Mouse (Mus musculus) CH12.LX (cell line): ENCODE results near the gene Slc24a3. TPM values are rescaled to one million over a fixed set of nuclear protein-coding genes. Genes with fewer than 3 reads are reported as not detected.

ENCODE experiments used
- DNase-seq: peaks from one replicate; pipeline ENCODE4 v3.0.0-alpha.2; 2013; ENCODE audit errors: extremely low read depth
- H3K27ac ChIP-seq: 2 replicates; pipeline ENCODE4 v1.5.1; 2012; ENCODE audit warnings: low read depth, mild to moderate bottlenecking, control low read depth, moderate library complexity; ENCODE audit not compliant: insufficient read depth
- H3K27me3 ChIP-seq: replicated peaks from 2 replicates; pipeline ENCODE3; 2012; ENCODE audit warnings: inconsistent platforms
- H3K36me3 ChIP-seq, 2 experiments: replicated peaks in 1 of 2; 2 replicates each; pipeline versions ENCODE3 to v1.6.1; 2012; ENCODE audit warnings: inconsistent platforms in 1 of 2, low read length in 1 of 2, mild to moderate bottlenecking in 1 of 2, mixed read lengths in 1 of 2, moderate library complexity in 1 of 2; ENCODE audit not compliant: control insufficient read depth in 1 of 2, insufficient read depth in 1 of 2
- H3K4me1 ChIP-seq, 2 experiments: 2 replicates each; pipeline ENCODE4 v1.6.1; 2012; ENCODE audit warnings: inconsistent platforms in 1 of 2, moderate library complexity in 1 of 2; ENCODE audit not compliant: insufficient read depth in 2 of 2, control insufficient read depth in 1 of 2
- H3K4me2 ChIP-seq: 2 replicates; pipeline ENCODE4 v1.6.1; 2012; ENCODE audit warnings: low read depth, mild to moderate bottlenecking, control low read depth; ENCODE audit not compliant: poor library complexity, insufficient read depth, severe bottlenecking
- H3K4me3 ChIP-seq, 3 experiments: fragments of 150-350 bp in 1 of 3; sonication (generic) in 1 of 3; replicated peaks in 1 of 3; 2 replicates each; pipeline versions ENCODE3 to v1.5.1; 2011 to 2012; ENCODE audit warnings: low read depth in 2 of 3, low read length in 2 of 3, mild to moderate bottlenecking in 2 of 3, moderate library complexity in 2 of 3, control low read depth in 1 of 3, improper control_type of control experiment in 1 of 3, inconsistent platforms in 1 of 3, mixed read lengths in 1 of 3; ENCODE audit not compliant: poor library complexity in 1 of 3
- H3K79me2 ChIP-seq: replicated peaks from 2 replicates; pipeline ENCODE4 v1.6.1; 2012; ENCODE audit warnings: mild to moderate bottlenecking, moderate library complexity; ENCODE audit not compliant: control insufficient read depth, poor library complexity, insufficient read depth, severe bottlenecking; ENCODE audit errors: extremely low read depth
- H3K9ac ChIP-seq: 2 replicates; pipeline ENCODE4 v1.6.1; 2012; ENCODE audit warnings: low read depth, mild to moderate bottlenecking, control low read depth, moderate library complexity; ENCODE audit not compliant: insufficient read depth
- H3K9me3 ChIP-seq: replicated peaks from 2 replicates; pipeline ENCODE3; 2012; ENCODE audit warnings: low read length, inconsistent platforms, mixed read lengths
- BHLHE40 ChIP-seq: IDR thresholded peaks from 2 replicates; pipeline ENCODE4 v1.6.1; 2011; ENCODE audit warnings: mild to moderate bottlenecking, low read depth, low read length, improper control_type of control experiment
- CHD1 ChIP-seq: IDR thresholded peaks from 2 replicates; pipeline ENCODE4 v1.6.1; 2012; ENCODE audit warnings: low read depth, low read length, improper control_type of control experiment, inconsistent platforms
- CTCF ChIP-seq, 2 experiments: IDR thresholded peaks in 1 of 2; conservative IDR thresholded peaks in 1 of 2; 2 replicates each; pipeline ENCODE4 v1.5.1; 2011 to 2012; ENCODE audit warnings: low read depth in 2 of 2, low read length in 2 of 2, improper control_type of control experiment in 1 of 2, inconsistent platforms in 1 of 2, mild to moderate bottlenecking in 1 of 2, moderate library complexity in 1 of 2
- E2F4 ChIP-seq: IDR thresholded peaks from 2 replicates; pipeline ENCODE4 v1.6.1; 2011; ENCODE audit warnings: low read depth, low read length, improper control_type of control experiment; ENCODE audit not compliant: insufficient replicate concordance
- GABPA ChIP-seq: IDR thresholded peaks from 2 replicates; pipeline ENCODE4 v1.6.1; 2012; ENCODE audit warnings: low read depth, low read length, improper control_type of control experiment, inconsistent platforms; ENCODE audit not compliant: insufficient replicate concordance
- IRF4 ChIP-seq: IDR thresholded peaks from 2 replicates; pipeline ENCODE4 v1.6.1; 2014; ENCODE audit warnings: low read depth, mild to moderate bottlenecking, inconsistent platforms, low read length, improper control_type of control experiment
- JUND ChIP-seq: conservative IDR thresholded peaks from 2 replicates; pipeline ENCODE4 v1.6.1; 2011; ENCODE audit warnings: low read depth, low read length, improper control_type of control experiment
- KAT2A ChIP-seq: IDR thresholded peaks from 2 replicates; pipeline ENCODE4 v1.6.1; 2012; ENCODE audit warnings: low read length, improper control_type of control experiment, inconsistent platforms; ENCODE audit not compliant: insufficient replicate concordance
- MXI1 ChIP-seq: IDR thresholded peaks from 2 replicates; pipeline ENCODE4 v1.6.1; 2011; ENCODE audit warnings: mild to moderate bottlenecking, low read depth, low read length, improper control_type of control experiment
- MYC ChIP-seq: IDR thresholded peaks from 2 replicates; pipeline ENCODE4 v1.6.1; 2011; ENCODE audit warnings: low read depth, mild to moderate bottlenecking, improper control_type of control experiment, low read length
- NRF1 ChIP-seq: IDR thresholded peaks from 2 replicates; pipeline ENCODE4 v1.6.1; 2014; ENCODE audit warnings: low read depth, mild to moderate bottlenecking, inconsistent platforms, low read length, improper control_type of control experiment, moderate library complexity
- PAX5 ChIP-seq: IDR thresholded peaks from 2 replicates; pipeline ENCODE4 v1.6.1; 2012; ENCODE audit warnings: low read length, inconsistent platforms, mixed read lengths
- POLR2A ChIP-seq: IDR thresholded peaks from 2 replicates; pipeline ENCODE4 v1.6.1; 2011; ENCODE audit warnings: low read depth, mild to moderate bottlenecking, improper control_type of control experiment, low read length
- RAD21 ChIP-seq: IDR thresholded peaks from 2 replicates; pipeline ENCODE4 v1.6.1; 2011; ENCODE audit warnings: low read depth, mild to moderate bottlenecking, low read length, improper control_type of control experiment, moderate library complexity
- RCOR1 ChIP-seq: conservative IDR thresholded peaks from 2 replicates; pipeline ENCODE4 v1.6.1; 2012; ENCODE audit warnings: low read depth, mild to moderate bottlenecking, inconsistent platforms, low read length, improper control_type of control experiment
- SIN3A ChIP-seq: IDR thresholded peaks from 2 replicates; pipeline ENCODE4 v1.6.1; 2012; ENCODE audit warnings: low read length, improper control_type of control experiment, inconsistent platforms
- TCF12 ChIP-seq: IDR thresholded peaks from 2 replicates; pipeline ENCODE4 v1.6.1; 2014; ENCODE audit warnings: low read depth, mild to moderate bottlenecking, inconsistent platforms, low read length, improper control_type of control experiment
- ZC3H11A ChIP-seq: IDR thresholded peaks from 2 replicates; pipeline ENCODE4 v1.6.1; 2012; ENCODE audit warnings: low read depth, mild to moderate bottlenecking, inconsistent platforms, low read length, improper control_type of control experiment
- ZMIZ1 ChIP-seq: IDR thresholded peaks from 2 replicates; pipeline ENCODE4 v1.6.1; 2012; ENCODE audit warnings: low read depth, mild to moderate bottlenecking, inconsistent platforms, low read length, improper control_type of control experiment
- ZNF384 ChIP-seq: IDR thresholded peaks from 2 replicates; pipeline ENCODE4 v1.6.1; 2012; ENCODE audit warnings: low read depth, low read length, improper control_type of control experiment, inconsistent platforms
- dilution Hi-C: fragments of 300-500 bp; cut with MboI; formaldehyde crosslinking; loops from 2 replicates; pipeline ENCODE4 v1.14.3; 2020; ENCODE audit warnings: low sequenced_read_pairs; ENCODE audit not compliant: extremely low pct_unique_long_range_greater_than_20kb, extremely low pct_ligation_motif_present
- in situ Hi-C: fragments of 300-500 bp; cut with MboI; formaldehyde crosslinking; loops from 3 replicates; pipeline ENCODE4 v1.14.3; 2019; ENCODE audit warnings: low sequenced_read_pairs, low pct_ligation_motif_present, low pct_unique_long_range_greater_than_20kb, mixed read lengths
- polyA plus RNA-seq: library from polyadenylated mRNA; unstranded; fragments of >175 nt; gene quantifications from 2 replicates; pipeline ENCODE4 v1.2.1, GENCODE M21; 2012; ENCODE audit warnings: low read depth; ENCODE audit not compliant: insufficient read length
- total RNA-seq, 2 experiments: library from RNA; depleted of rRNA; stranded (reverse); fragments of 300-350 nt in 1 of 2; fragments of >200 nt in 1 of 2; gene quantifications; 2 replicates each; pipeline ENCODE4 v1.2.3; 2012 to 2014

Slc24a3 gene
- total and polyA plus RNA-seq, 3 experiments = not detected

GRCm38 (mm10) chr2:145167051-145167663, 397 bp upstream of the Slc24a3 start:
- H3K4me3 ChIP-seq = no peak overlapping the region
- no peak for DNase-seq
- in situ Hi-C loops (loop anchor here (10.0 to 25.0 kb wide), 2 partner anchors 348 to 420 kb away; no protein-coding TSS in a partner anchor), dilution Hi-C loops (no loop called here)
- H3K9ac ChIP-seq = no peak overlapping the region
- no peaks in the 10 kb centered on the region for H3K27me3 ChIP-seq
- H3K4me1 ChIP-seq = peaks cover 0 to 14% of the 10 kb centered on the region in 2 experiments; a peak in 1 of 4 replicates
- H3K36me3 ChIP-seq = no peaks in the 10 kb centered on the region
- H3K27ac ChIP-seq = no peak overlapping the region
- TF ChIP-seq PAX5 (no peak), MYC (no peak), KAT2A (no peak), MXI1 (no peak), CTCF (conservative IDR thresholded peaks at IDR 0.05 in 1 of 2, IDR thresholded peaks at IDR 0.05 in 1 of 2; ENCODE audit: low read depth in 2 of 2, low read length in 2 of 2) (no peak), RCOR1 (no peak), E2F4 (no peak), POLR2A (no peak), SIN3A (no peak), TCF12 (no peak), JUND (no peak), CHD1 (no peak), ZNF384 (no peak), IRF4 (no peak), NRF1 (no peak)
- H3K4me2 ChIP-seq = no peak overlapping the region
- H3K79me2 ChIP-seq = no peaks in the 10 kb centered on the region
- H3K9me3 ChIP-seq = peaks cover 4% of the 10 kb centered on the region

- Histone ChIP-seq H3K36me3 (no peaks in the 10 kb centered on the region), H3K4me2 (no peak overlapping the region), H3K4me3 (no peak overlapping the region), H3K9me3 (peaks cover 4% of the 10 kb centered on the region), H3K4me1 (peaks cover 0 to 14% of the 10 kb centered on the region in 2 experiments; a peak in 1 of 4 replicates), H3K9ac (no peak overlapping the region), H3K27me3 (peaks cover 2% of the 10 kb centered on the region), H3K79me2 (no peaks in the 10 kb centered on the region), H3K27ac (no peak overlapping the region)
- DNase-seq = no peak
- dilution Hi-C loops (no loop called here), in situ Hi-C loops (loop anchor here (10.0 to 25.0 kb wide), 2 partner anchors 346 to 419 kb away; no protein-coding TSS in a partner anchor)
- TF ChIP-seq IRF4 (no peak), ZC3H11A (no peak), GABPA (no peak), CTCF (conservative IDR thresholded peaks at IDR 0.05 in 1 of 2, IDR thresholded peaks at IDR 0.05 in 1 of 2; ENCODE audit: low read depth in 2 of 2, low read length in 2 of 2) (no peak), BHLHE40 (no peak), POLR2A (no peak), PAX5 (no peak), RAD21 (no peak), ZMIZ1 (no peak)
These were observed 934 bp downstream of the Slc24a3 start for GRCm38 (mm10) chr2:145168405-145168971.
